Mouse (Mus musculus) left cerebral cortex, adult 2 months (tissue): ENCODE results near the gene Flnb. TPM values are rescaled to one million over a fixed set of nuclear protein-coding genes. Genes with fewer than 3 reads are reported as not detected.

Experiments used
- DNase-seq, 2 experiments: peaks; one replicate each; pipeline ENCODE4 v3.0.0; 2021 to 2022; ENCODE audit warnings: low spot score in 2 of 2, mixed read lengths in 1 of 2; ENCODE audit errors: extremely low spot score in 1 of 2
- H3K27ac ChIP-seq: fragments of 200-600 bp; 2 replicates; pipeline ENCODE4 v1.8.1; 2022
- H3K4me3 ChIP-seq: fragments of 200-600 bp; 2 replicates; pipeline ENCODE4 v1.8.1; 2022
- CTCF ChIP-seq: fragments of 200-600 bp; IDR thresholded peaks from 2 replicates; pipeline ENCODE4 v1.8.1; 2022; ENCODE audit warnings: antibody characterized with exemption, mild to moderate bottlenecking, moderate library complexity
- intact Hi-C: fragments of 180-260 bp; cut with DNase I; formaldehyde crosslinking; loops from one replicate; pipeline ENCODE4 v1.15.1; 2025
- total RNA-seq, 2 experiments: library from RNA; stranded (reverse); gene quantifications; 2 replicates each; pipeline ENCODE4 v1.2.3; 2021

Flnb gene
- total RNA-seq, 2 experiments from 2014 or later, result 66.0 to 68.6 TPM

DNA sequence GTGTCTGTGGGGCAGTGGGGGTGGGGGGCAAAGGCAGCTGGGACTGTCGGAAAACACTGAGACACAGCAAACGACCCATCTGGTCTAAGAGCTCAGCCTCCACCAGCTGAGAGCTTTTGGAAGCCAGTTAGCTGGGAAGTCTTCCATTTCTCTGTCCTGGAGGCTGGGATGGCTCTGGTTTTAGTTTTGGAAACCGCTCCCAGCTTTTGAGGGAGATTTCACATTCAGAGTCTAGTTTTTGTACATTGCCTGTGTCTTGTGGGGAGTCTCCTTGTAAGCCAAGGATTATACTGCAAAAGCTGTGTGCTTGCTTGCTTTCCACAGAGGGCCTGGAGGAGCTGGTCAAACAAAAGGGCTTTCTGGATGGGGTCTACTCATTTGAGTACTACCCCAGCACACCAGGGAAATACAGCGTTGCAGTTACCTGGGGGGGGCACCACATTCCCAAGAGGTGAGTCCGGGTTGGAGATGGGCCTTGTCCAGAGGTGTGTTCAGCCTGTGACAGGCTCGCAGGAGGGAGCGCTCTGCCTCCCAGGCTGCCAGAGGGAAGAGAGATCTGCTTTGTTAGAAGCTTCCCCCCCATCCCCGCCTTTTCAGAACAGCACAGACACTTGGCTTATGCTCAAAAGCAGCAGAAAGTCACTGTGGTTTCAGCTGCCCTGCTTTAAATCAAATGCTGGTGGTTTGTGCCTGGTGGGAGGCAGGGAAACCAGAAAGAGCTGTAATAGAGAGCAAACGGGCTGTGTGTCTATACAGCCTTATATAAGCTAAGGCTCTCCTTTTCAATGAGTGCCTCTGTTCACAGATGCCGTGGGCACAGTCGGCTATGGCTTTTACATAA is 71.3 kb downstream of the Flnb start:
- intact Hi-C loops, result loop anchor here (2.0 to 5.0 kb wide), 2 partner anchors 37 to 70 kb away; no protein-coding TSS in a partner anchor
- peak; percentile 50 to 57 for DNase-seq
- peak overlapping the region; percentile 91 for H3K27ac ChIP-seq
- no peak overlapping the region for H3K4me3 ChIP-seq
- no peak for TF ChIP-seq CTCF

DNA sequence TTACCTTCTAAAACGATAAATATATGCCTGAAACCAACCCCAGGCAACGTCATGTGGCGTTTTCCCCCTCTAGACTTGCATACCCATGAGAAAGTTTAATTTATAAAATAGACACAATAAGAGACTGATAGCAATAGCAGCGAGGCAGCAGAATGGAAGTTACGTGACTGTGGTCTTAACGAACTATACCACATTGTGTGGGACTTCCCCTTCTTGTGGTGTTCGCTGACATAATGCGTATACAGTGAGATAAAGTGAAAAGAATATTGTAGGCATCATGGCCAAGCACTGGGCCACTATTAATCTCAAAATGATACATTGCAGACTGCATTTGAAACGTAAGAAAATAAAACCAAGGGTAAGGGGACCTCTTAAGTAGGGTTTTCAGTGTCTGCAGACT is 72.1 kb downstream of the Flnb start:
- no peak for TF ChIP-seq CTCF
- DNase-seq, result no peak
- Histone ChIP-seq H3K4me3 (no peak overlapping the region), H3K27ac (peak overlapping the region; percentile 91)
- intact Hi-C loops, result loop anchor here (2.0 to 5.0 kb wide), 2 partner anchors 38 to 71 kb away; no protein-coding TSS in a partner anchor

DNA sequence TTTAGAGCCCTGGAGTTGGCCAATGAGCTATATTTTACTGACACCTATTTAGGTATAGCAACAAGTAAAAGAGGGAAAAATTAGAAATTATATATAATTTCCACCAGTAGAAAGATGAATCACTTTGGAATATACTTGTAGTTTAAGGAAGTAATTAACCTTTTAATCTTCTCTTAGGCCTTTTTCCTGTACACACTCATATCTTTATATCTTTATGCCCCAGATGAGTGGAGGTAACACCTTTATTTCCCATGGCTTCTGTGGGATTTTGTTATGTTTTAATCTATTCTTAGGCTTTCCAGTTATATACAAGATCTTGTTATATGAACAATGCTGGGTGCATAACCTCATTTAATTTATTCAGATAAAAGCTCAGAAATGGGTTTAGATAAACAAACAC is 73.6 kb downstream of the Flnb start:
- TF ChIP-seq CTCF, result no peak
- intact Hi-C loops, result no loop called here
- no peak for DNase-seq
- Histone ChIP-seq H3K27ac (no peak overlapping the region), H3K4me3 (no peak overlapping the region)

DNA sequence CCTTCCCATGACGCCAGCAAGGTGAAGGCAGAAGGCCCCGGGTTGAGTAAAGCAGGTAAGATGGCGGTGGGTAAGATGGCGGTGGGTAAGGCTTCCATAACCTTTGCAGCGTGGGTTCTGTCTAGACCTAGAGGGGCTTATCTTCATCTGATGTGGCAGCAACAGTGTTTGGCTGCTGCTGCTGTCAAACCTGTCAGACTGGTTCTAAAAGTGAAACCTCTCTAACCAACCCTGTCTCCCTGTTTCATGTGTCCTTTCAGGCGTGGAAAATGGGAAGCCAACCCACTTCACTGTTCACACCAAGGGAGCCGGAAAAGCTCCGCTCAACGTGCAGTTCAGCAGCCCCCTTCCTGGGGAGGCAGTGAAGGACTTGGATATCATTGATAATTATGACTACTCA is 78.4 kb downstream of the Flnb start:
- Histone ChIP-seq H3K27ac (no peak overlapping the region), H3K4me3 (no peak overlapping the region)
- DNase-seq, result no peak
- TF ChIP-seq CTCF, result no peak
- intact Hi-C loops, result loop anchor here (5.0 kb wide), 1 partner anchor 106 kb away; the partner anchor contains the start of gene Abhd6

DNA sequence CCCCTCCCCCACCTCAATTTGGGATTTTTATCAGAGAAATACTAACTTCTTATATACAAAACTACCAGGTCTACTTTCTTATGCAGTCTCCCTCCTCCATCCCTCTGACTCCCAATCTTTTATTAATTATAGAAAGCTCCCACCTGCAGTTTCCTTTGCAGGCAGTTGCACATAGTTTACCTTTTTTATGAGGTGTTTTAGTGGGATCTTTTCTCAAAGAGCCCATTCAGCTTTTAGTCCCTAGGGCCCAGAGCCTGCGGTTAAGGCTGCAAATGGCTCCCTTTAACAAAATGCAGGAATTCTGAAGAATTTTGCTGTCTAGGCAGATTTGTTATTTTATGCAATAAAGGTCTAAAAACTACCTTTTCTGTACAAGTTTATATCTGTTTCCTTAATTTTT is 78.9 kb downstream of the Flnb start:
- no peak for TF ChIP-seq CTCF
- no peak for DNase-seq
- H3K4me3 ChIP-seq, result no peak overlapping the region
- no peak overlapping the region for H3K27ac ChIP-seq
- intact Hi-C loops, result loop anchor here (5.0 kb wide), 1 partner anchor 106 kb away; the partner anchor contains the start of gene Abhd6

DNA sequence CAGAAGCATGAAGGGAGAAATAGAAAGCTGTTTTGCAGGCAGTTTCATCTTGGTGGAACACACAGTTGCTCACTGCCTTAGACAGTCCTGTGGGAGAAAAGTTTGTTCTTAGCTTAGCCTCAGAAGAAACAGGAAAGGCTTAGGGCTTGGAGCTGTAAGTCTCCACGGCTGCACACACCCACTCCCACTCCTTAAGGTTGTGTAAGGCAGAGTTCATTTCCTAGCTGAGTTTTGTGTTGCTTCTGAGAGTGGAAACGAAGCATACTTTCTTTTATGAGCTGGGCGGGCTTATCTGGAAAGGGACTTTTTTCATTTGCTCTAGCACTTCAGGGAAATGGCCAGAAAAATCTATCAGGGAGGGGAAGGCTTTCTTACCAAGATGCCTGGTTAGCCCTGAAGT is 82.2 kb downstream of the Flnb start:
- intact Hi-C loops, result loop anchor here (5.0 kb wide), 1 partner anchor 102 kb away; the partner anchor contains the start of gene Abhd6
- no peak for TF ChIP-seq CTCF
- peak overlapping the region; percentile 63 for H3K27ac ChIP-seq
- DNase-seq, result no peak
- no peak overlapping the region for H3K4me3 ChIP-seq

DNA sequence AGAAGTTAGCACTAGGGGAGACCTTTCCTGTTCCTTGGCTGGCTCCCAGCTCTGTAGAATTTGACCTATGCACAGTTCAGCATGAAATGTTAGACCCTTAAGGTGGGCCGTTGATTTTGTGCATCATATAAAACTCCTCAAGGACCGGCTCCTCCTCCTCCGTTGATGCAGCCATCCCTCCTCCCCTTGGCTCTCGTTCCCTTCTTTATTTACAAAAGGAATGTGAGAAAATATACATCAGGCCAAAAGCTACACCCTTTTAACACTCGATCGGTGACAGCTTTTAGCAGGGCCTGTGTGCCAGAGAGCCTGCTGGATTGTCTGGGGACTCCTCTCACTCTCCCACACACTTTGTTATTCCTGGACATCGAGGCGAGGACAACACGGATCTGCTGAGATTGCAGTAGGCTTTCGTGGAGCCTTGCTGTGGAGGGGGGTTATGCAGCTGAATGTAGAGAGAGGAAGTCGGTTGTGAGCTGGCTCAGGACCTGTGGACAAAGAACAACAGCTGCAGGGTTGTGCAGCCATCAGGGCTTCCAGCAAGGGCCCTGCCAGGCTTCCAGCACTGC is 82.8 kb downstream of the Flnb start:
- Histone ChIP-seq H3K27ac (peak overlapping the region; percentile 63), H3K4me3 (no peak overlapping the region)
- intact Hi-C loops, result no loop called here
- TF ChIP-seq CTCF, result no peak
- DNase-seq, result peak; percentile 41 to 42

DNA sequence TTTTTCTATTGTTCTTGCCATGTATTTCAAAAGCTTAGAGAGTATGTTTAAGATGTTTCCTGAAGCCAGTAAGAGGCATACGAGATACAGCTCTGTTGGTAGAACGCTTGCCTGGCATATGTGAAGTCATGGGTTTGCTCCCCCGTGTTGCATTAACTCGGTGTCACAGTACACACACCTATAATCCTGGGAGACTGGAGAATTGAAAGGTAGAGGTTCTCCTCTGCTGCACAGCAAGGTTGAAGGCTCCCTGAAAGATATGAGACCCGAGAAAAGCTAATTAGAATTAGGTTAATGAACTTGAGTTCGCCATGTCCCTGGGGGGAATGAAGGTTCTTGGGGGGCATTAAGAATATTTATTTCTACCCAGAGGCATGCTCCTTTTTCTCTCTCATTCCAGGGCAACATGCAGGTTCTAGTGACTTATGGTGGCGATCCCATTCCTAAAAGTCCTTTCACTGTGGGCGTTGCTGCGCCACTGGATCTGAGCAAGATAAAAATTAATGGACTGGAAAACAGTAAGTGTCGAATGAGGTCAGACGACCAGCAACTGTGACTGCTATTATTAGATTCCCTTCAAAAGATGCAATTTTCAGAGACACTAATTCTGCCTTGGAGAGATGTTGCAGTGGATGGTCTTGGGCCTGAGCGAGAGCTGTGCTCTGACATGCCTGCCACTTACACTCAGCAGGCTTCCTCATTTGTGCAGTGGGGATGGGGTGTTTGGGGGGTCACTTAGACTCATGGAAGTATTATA is 83.9 kb downstream of the Flnb start:
- DNase-seq, result no peak
- no peak overlapping the region for H3K27ac ChIP-seq
- TF ChIP-seq CTCF, result no peak
- no peak overlapping the region for H3K4me3 ChIP-seq
- intact Hi-C loops, result no loop called here

DNA sequence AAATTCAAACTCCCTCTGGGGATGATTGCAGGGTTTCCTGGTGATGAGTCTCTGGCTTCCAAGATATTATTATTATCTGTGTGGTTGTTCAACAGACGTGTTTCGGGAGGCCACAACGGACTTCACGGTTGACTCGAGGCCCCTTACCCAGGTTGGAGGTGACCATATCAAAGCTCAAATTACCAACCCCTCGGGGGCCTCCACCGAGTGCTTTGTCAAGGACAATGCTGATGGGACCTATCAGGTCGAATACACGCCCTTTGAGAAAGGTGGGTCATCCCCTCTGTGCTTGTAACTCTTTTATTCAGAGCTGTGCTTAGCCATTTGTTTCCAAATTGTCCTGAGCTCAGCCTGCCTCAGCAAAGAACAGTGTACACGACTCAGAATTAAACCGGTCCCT is 89.3 kb downstream of the Flnb start:
- H3K27ac ChIP-seq, result no peak overlapping the region
- DNase-seq, result no peak
- intact Hi-C loops, result loop anchor here (2.0 kb wide), 1 partner anchor 14 kb away; no protein-coding TSS in a partner anchor
- no peak overlapping the region for H3K4me3 ChIP-seq
- no peak for TF ChIP-seq CTCF

DNA sequence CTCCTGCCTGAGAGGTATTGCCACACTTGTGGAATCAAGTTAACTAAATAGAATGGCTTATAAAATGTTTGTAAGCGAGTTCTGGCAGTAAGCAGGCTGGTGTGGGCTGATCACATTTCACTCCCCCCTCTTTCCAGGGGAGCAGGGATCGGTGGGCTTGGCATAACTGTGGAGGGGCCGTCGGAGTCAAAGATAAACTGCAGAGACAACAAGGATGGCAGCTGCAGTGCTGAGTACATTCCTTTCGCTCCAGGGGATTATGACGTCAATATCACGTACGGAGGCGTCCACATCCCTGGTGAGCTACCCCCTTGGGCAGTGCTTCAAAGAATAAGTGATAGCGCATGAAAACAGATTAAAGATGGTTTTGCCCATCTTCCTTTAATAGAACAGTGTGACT is 91.7 kb downstream of the Flnb start:
- no peak for TF ChIP-seq CTCF
- no peak for DNase-seq
- intact Hi-C loops, result no loop called here
- H3K27ac ChIP-seq, result no peak overlapping the region
- H3K4me3 ChIP-seq, result no peak overlapping the region

DNA sequence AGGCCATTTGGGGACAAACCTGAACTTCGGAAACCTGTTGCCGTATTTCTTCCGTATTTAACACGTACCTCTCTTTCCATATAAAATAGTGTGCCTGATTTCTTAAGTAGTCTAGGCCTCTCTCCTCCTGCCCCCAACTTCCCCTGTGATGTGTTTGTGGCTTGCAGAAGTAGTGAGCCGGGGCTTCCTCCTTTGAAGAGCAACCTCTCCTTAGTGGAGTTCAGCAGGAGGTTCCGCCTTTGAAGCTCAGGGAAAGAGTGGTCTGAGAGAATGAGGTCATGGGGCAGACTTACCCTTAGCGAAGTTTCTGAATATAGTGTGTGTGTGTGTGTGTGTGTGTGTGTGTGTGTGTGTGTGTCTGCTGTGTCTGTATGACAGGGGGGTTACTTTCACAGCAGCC is 96.1 kb downstream of the Flnb start:
- TF ChIP-seq CTCF, result no peak
- intact Hi-C loops, result no loop called here
- Histone ChIP-seq H3K4me3 (no peak overlapping the region), H3K27ac (no peak overlapping the region)
- no peak for DNase-seq

DNA sequence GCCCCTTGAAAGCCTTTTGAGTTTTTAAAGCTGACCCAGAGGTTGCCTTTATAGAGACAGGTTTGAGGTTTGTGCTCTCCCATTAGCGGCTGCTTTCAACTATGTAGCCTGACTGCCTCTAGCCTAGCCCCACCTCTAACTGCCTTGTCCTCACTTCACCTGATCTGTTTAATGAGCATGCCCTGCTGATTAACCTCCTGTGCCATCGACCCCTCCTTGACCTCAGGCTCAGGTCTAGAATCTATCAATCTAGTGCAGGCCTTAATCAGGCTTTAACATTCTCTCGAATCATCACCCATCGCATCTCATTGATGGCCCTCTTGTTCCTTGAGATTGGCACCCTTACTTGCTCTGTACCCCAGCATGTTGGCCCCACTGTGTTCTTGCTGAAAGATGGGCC is 96.7 kb downstream of the Flnb start:
- DNase-seq, result no peak
- Histone ChIP-seq H3K4me3 (no peak overlapping the region), H3K27ac (no peak overlapping the region)
- intact Hi-C loops, result no loop called here
- no peak for TF ChIP-seq CTCF
